Mouse (Mus musculus): ENCODE measurements at regions not wholly inside any gene's neighbourhood (a gene's known extent, or its start where the extent isn't known, plus 50 kb on each side); places are given as distances from the start of the nearest gene placed in this dataset.
A peak's percentile ranks its signal among the peaks of the same experiment; 100 is the strongest.

- no peak overlapping the region for H3K27ac ChIP-seq (ENCODE audit: insufficient read depth, low read length)
- H3K4me3 ChIP-seq (ENCODE audit: insufficient read depth, low read length) = no peak overlapping the region
- no peaks in the 10 kb centered on the region for H3K4me1 ChIP-seq (ENCODE audit: control insufficient read depth, insufficient read depth, low read length)
- TF ChIP-seq CTCF (IDR thresholded peaks at IDR 0.05; ENCODE audit: borderline replicate concordance, insufficient read depth, low read length) (no peak), POLR2A (IDR thresholded peaks at IDR 0.05; ENCODE audit: low read depth, low read length) (no peak)
Measured at GRCm38 (mm10) chr1:35562786-35563185, 505.4 kb upstream of the Hs6st1 start.

- Histone ChIP-seq H3K27ac (ENCODE audit: insufficient read depth, low read length) (no peak overlapping the region), H3K4me1 (ENCODE audit: control insufficient read depth, insufficient read depth, low read length) (peaks cover 2% of the 10 kb centered on the region; the same call in 1 of the 2 replicates), H3K4me3 (ENCODE audit: insufficient read depth, low read length) (no peak overlapping the region)
- TF ChIP-seq POLR2A (IDR thresholded peaks at IDR 0.05; ENCODE audit: low read depth, low read length) = no peak
- no peak for TF ChIP-seq CTCF (IDR thresholded peaks at IDR 0.05; ENCODE audit: borderline replicate concordance, insufficient read depth, low read length)
Measured at GRCm38 (mm10) chr1:35575203-35575602, 493.0 kb upstream of the Hs6st1 start.

- no peak overlapping the region for H3K4me3 ChIP-seq (ENCODE audit: insufficient read depth, low read length)
- peaks cover 2% of the 10 kb centered on the region; the same call in 1 of the 2 replicates for H3K4me1 ChIP-seq (ENCODE audit: control insufficient read depth, insufficient read depth, low read length)
- TF ChIP-seq POLR2A (IDR thresholded peaks at IDR 0.05; ENCODE audit: low read depth, low read length) (no peak), CTCF (IDR thresholded peaks at IDR 0.05; ENCODE audit: borderline replicate concordance, insufficient read depth, low read length) (no peak)
Measured at GRCm38 (mm10) chr1:35579392-35579791, 488.8 kb upstream of the Hs6st1 start.

GRCm38 (mm10) chr1:35579992-35580391 is 488.2 kb upstream of the Hs6st1 start:
- no peak for TF ChIP-seq POLR2A (IDR thresholded peaks at IDR 0.05; ENCODE audit: low read depth, low read length)
- peaks cover 2% of the 10 kb centered on the region; the same call in 1 of the 2 replicates for H3K4me1 ChIP-seq (ENCODE audit: control insufficient read depth, insufficient read depth, low read length)
- H3K27ac ChIP-seq (ENCODE audit: insufficient read depth, low read length) = peak overlapping the region; percentile 6; the same call in 1 of the 2 replicates
- H3K4me3 ChIP-seq (ENCODE audit: insufficient read depth, low read length) = no peak overlapping the region

More at GRCm38 (mm10) chr1:35579392-35579791, 488.8 kb upstream of the Hs6st1 start:
- H3K27ac ChIP-seq (ENCODE audit: insufficient read depth, low read length) = no peak overlapping the region

- Histone ChIP-seq H3K27ac (ENCODE audit: insufficient read depth, low read length) (peak overlapping the region; percentile 6; the same call in 1 of the 2 replicates), H3K4me1 (ENCODE audit: control insufficient read depth, insufficient read depth, low read length) (peaks cover 2% of the 10 kb centered on the region; the same call in 1 of the 2 replicates), H3K4me3 (ENCODE audit: insufficient read depth, low read length) (no peak overlapping the region)
- TF ChIP-seq CTCF (IDR thresholded peaks at IDR 0.05; ENCODE audit: borderline replicate concordance, insufficient read depth, low read length) = no peak
- no peak for TF ChIP-seq POLR2A (IDR thresholded peaks at IDR 0.05; ENCODE audit: low read depth, low read length)
Measured at GRCm38 (mm10) chr1:35580474-35580873, 487.7 kb upstream of the Hs6st1 start.

- TF ChIP-seq CTCF (IDR thresholded peaks at IDR 0.05; ENCODE audit: borderline replicate concordance, insufficient read depth, low read length) = no peak
- TF ChIP-seq POLR2A (IDR thresholded peaks at IDR 0.05; ENCODE audit: low read depth, low read length) = no peak
- Histone ChIP-seq H3K27ac (ENCODE audit: insufficient read depth, low read length) (no peak overlapping the region), H3K4me3 (ENCODE audit: insufficient read depth, low read length) (no peak overlapping the region), H3K4me1 (ENCODE audit: control insufficient read depth, insufficient read depth, low read length) (no peaks in the 10 kb centered on the region)
Measured at GRCm38 (mm10) chr1:35587900-35588299, 480.3 kb upstream of the Hs6st1 start.

- no peak overlapping the region for H3K27ac ChIP-seq (ENCODE audit: insufficient read depth, low read length)
- no peak for TF ChIP-seq POLR2A (IDR thresholded peaks at IDR 0.05; ENCODE audit: low read depth, low read length)
- no peak for TF ChIP-seq CTCF (IDR thresholded peaks at IDR 0.05; ENCODE audit: borderline replicate concordance, insufficient read depth, low read length)
- no peak overlapping the region for H3K4me3 ChIP-seq (ENCODE audit: insufficient read depth, low read length)
- H3K4me1 ChIP-seq (ENCODE audit: control insufficient read depth, insufficient read depth, low read length) = no peaks in the 10 kb centered on the region
Measured at GRCm38 (mm10) chr1:35588939-35589338, 479.3 kb upstream of the Hs6st1 start.

- no peak overlapping the region for H3K4me3 ChIP-seq (ENCODE audit: insufficient read depth, low read length)
Measured at GRCm38 (mm10) chr1:35600847-35601246, 467.4 kb upstream of the Hs6st1 start.

GRCm38 (mm10) chr1:35615131-35615530 is 453.1 kb upstream of the Hs6st1 start:
- no peaks in the 10 kb centered on the region for H3K4me1 ChIP-seq (ENCODE audit: control insufficient read depth, insufficient read depth, low read length)
- H3K4me3 ChIP-seq (ENCODE audit: insufficient read depth, low read length) = no peak overlapping the region
- TF ChIP-seq POLR2A (IDR thresholded peaks at IDR 0.05; ENCODE audit: low read depth, low read length) (no peak), CTCF (IDR thresholded peaks at IDR 0.05; ENCODE audit: borderline replicate concordance, insufficient read depth, low read length) (no peak)
- no peak overlapping the region for H3K27ac ChIP-seq (ENCODE audit: insufficient read depth, low read length)

More at GRCm38 (mm10) chr1:35600847-35601246, 467.4 kb upstream of the Hs6st1 start:
- Histone ChIP-seq H3K27ac (ENCODE audit: insufficient read depth, low read length) (no peak overlapping the region), H3K4me1 (ENCODE audit: control insufficient read depth, insufficient read depth, low read length) (no peaks in the 10 kb centered on the region)
- TF ChIP-seq CTCF (IDR thresholded peaks at IDR 0.05; ENCODE audit: borderline replicate concordance, insufficient read depth, low read length) = no peak
- TF ChIP-seq POLR2A (IDR thresholded peaks at IDR 0.05; ENCODE audit: low read depth, low read length) = no peak

GRCm38 (mm10) chr1:35619476-35619875 is 448.7 kb upstream of the Hs6st1 start:
- Histone ChIP-seq H3K27ac (ENCODE audit: insufficient read depth, low read length) (no peak overlapping the region), H3K4me3 (ENCODE audit: insufficient read depth, low read length) (no peak overlapping the region), H3K4me1 (ENCODE audit: control insufficient read depth, insufficient read depth, low read length) (no peaks in the 10 kb centered on the region)
- TF ChIP-seq CTCF (IDR thresholded peaks at IDR 0.05; ENCODE audit: borderline replicate concordance, insufficient read depth, low read length) (no peak), POLR2A (IDR thresholded peaks at IDR 0.05; ENCODE audit: low read depth, low read length) (no peak)

GRCm38 (mm10) chr1:35642595-35642994 is 425.6 kb upstream of the Hs6st1 start:
- Histone ChIP-seq H3K27ac (ENCODE audit: insufficient read depth, low read length) (no peak overlapping the region), H3K4me1 (ENCODE audit: control insufficient read depth, insufficient read depth, low read length) (no peaks in the 10 kb centered on the region), H3K4me3 (ENCODE audit: insufficient read depth, low read length) (no peak overlapping the region)
- TF ChIP-seq CTCF (IDR thresholded peaks at IDR 0.05; ENCODE audit: borderline replicate concordance, insufficient read depth, low read length) (no peak), POLR2A (IDR thresholded peaks at IDR 0.05; ENCODE audit: low read depth, low read length) (no peak)

Measured in embryonic fibroblast, embryonic 13.5 days (primary cell).